Mouse (Mus musculus) MEL (cell line): ENCODE measurements around the gene Ifitm10. TPM values are rescaled to one million over a fixed set of nuclear protein-coding genes. Genes with fewer than 3 reads are reported as not detected.

Experiments used
- DNase-seq: peaks from one replicate; pipeline ENCODE4 v3.0.0; 2011; ENCODE audit warnings: low read depth, low spot score
- H3K27ac ChIP-seq: 2 replicates; pipeline ENCODE4 v1.5.1; 2012; ENCODE audit warnings: low read depth, mild to moderate bottlenecking, control low read depth, low read length, moderate library complexity; ENCODE audit not compliant: control insufficient read depth
- H3K27me3 ChIP-seq, 2 experiments: fragments of 150-350 bp in 1 of 2; sonication (generic) in 1 of 2; 2 replicates each; pipeline ENCODE4 v1.6.1; 2012; ENCODE audit warnings: low read length in 2 of 2, mild to moderate bottlenecking in 2 of 2, improper control_type of control experiment in 1 of 2, moderate library complexity in 1 of 2; ENCODE audit not compliant: insufficient read depth in 2 of 2, control insufficient read depth in 1 of 2
- H3K36me3 ChIP-seq, 2 experiments: 2 replicates each; pipeline ENCODE4 v1.6.1; 2012 to 2014; ENCODE audit warnings: low read length in 2 of 2, improper control_type of control experiment in 1 of 2, inconsistent platforms in 1 of 2, mild to moderate bottlenecking in 1 of 2; ENCODE audit not compliant: insufficient read depth in 2 of 2, control insufficient read depth in 1 of 2
- H3K4me1 ChIP-seq, 2 experiments: fragments of 150-350 bp in 1 of 2; sonication (generic) in 1 of 2; 2 replicates each; pipeline ENCODE4 v1.6.1; 2012; ENCODE audit warnings: low read length in 2 of 2, improper control_type of control experiment in 1 of 2, mild to moderate bottlenecking in 1 of 2; ENCODE audit not compliant: insufficient read depth in 2 of 2, control insufficient read depth in 1 of 2
- H3K4me3 ChIP-seq, 2 experiments: fragments of 150-350 bp in 1 of 2; sonication (generic) in 1 of 2; 2 replicates each; pipeline ENCODE4 v1.5.1; 2012; ENCODE audit warnings: low read depth in 2 of 2, low read length in 2 of 2, mild to moderate bottlenecking in 2 of 2, moderate library complexity in 2 of 2, control low read depth in 1 of 2, improper control_type of control experiment in 1 of 2; ENCODE audit not compliant: control insufficient read depth in 1 of 2, insufficient read depth in 1 of 2
- H3K79me2 ChIP-seq: 2 replicates; pipeline ENCODE4 v1.6.1; 2012; ENCODE audit warnings: mild to moderate bottlenecking, low read length, moderate library complexity; ENCODE audit not compliant: control insufficient read depth, poor library complexity, insufficient read depth
- H3K9ac ChIP-seq: 2 replicates; pipeline ENCODE4 v1.6.1; 2012; ENCODE audit warnings: low read depth, mild to moderate bottlenecking, control low read depth, low read length, moderate library complexity; ENCODE audit not compliant: control insufficient read depth, poor library complexity, severe bottlenecking
- H3K9me3 ChIP-seq: fragments of 150-350 bp; sonication (generic); replicated peaks from 2 replicates; pipeline ENCODE4 v1.6.1; 2012; ENCODE audit warnings: mild to moderate bottlenecking, low read length, improper control_type of control experiment, moderate library complexity; ENCODE audit not compliant: insufficient read depth
- CHD1 ChIP-seq: IDR thresholded peaks from 2 replicates; pipeline ENCODE4 v1.6.1; 2012; ENCODE audit warnings: low read depth, mild to moderate bottlenecking, inconsistent platforms, low read length, improper control_type of control experiment
- CHD2 ChIP-seq: IDR thresholded peaks from 2 replicates; pipeline ENCODE4 v1.6.1; 2011; ENCODE audit warnings: low read length, improper control_type of control experiment
- CTCF ChIP-seq, 3 experiments: IDR thresholded peaks in 2 of 3; conservative IDR thresholded peaks in 1 of 3; 2 replicates each; pipeline ENCODE4 v1.5.1; 2011 to 2012; ENCODE audit warnings: low read length in 3 of 3, low read depth in 2 of 3, mild to moderate bottlenecking in 2 of 3, improper control_type of control experiment in 1 of 3, inconsistent platforms in 1 of 3, mixed read lengths in 1 of 3, moderate library complexity in 1 of 3; ENCODE audit not compliant: control insufficient read depth in 1 of 3, insufficient read depth in 1 of 3, poor library complexity in 1 of 3, severe bottlenecking in 1 of 3
- HCFC1 ChIP-seq: IDR thresholded peaks from 2 replicates; pipeline ENCODE4 v1.6.1; 2012; ENCODE audit warnings: low read depth, mild to moderate bottlenecking, inconsistent platforms, low read length, improper control_type of control experiment, moderate library complexity
- KAT2A ChIP-seq: conservative IDR thresholded peaks from 2 replicates; pipeline ENCODE4 v1.6.1; 2012; ENCODE audit warnings: low read depth, low read length, improper control_type of control experiment, inconsistent platforms
- MAFK ChIP-seq: IDR thresholded peaks from 2 replicates; pipeline ENCODE4 v1.6.1; 2011; ENCODE audit warnings: low read depth, mild to moderate bottlenecking, low read length, improper control_type of control experiment, borderline replicate concordance
- MAZ ChIP-seq: IDR thresholded peaks from 2 replicates; pipeline ENCODE4 v1.6.1; 2012; ENCODE audit warnings: low read depth, mild to moderate bottlenecking, inconsistent platforms, low read length, improper control_type of control experiment
- MEF2A ChIP-seq: IDR thresholded peaks from 2 replicates; pipeline ENCODE4 v1.6.1; 2014; ENCODE audit warnings: low read depth, mild to moderate bottlenecking, inconsistent platforms, low read length, improper control_type of control experiment; ENCODE audit not compliant: poor library complexity, insufficient replicate concordance, severe bottlenecking; ENCODE audit errors: extremely low read depth
- MYC ChIP-seq: IDR thresholded peaks from 2 replicates; pipeline ENCODE4 v1.6.1; 2011; ENCODE audit warnings: low read depth, mild to moderate bottlenecking, low read length, improper control_type of control experiment, moderate library complexity
- POLR2AphosphoS2 ChIP-seq: IDR thresholded peaks from 2 replicates; pipeline ENCODE4 v1.6.1; 2011; ENCODE audit warnings: low read length, improper control_type of control experiment
- POLR2AphosphoS5 ChIP-seq: IDR thresholded peaks from 2 replicates; pipeline ENCODE4 v1.6.1; 2012; ENCODE audit warnings: low read depth, borderline replicate concordance, mild to moderate bottlenecking, inconsistent platforms, low read length, moderate library complexity, mixed read lengths
- RAD21 ChIP-seq: IDR thresholded peaks from 2 replicates; pipeline ENCODE4 v1.6.1; 2011; ENCODE audit warnings: mild to moderate bottlenecking, low read depth, low read length, improper control_type of control experiment
- RCOR1 ChIP-seq: IDR thresholded peaks from 2 replicates; pipeline ENCODE4 v1.6.1; 2012; ENCODE audit warnings: low read depth, mild to moderate bottlenecking, inconsistent platforms, low read length, improper control_type of control experiment
- SMC3 ChIP-seq: IDR thresholded peaks from 2 replicates; pipeline ENCODE4 v1.6.1; 2011; ENCODE audit warnings: low read depth, low read length, improper control_type of control experiment
- TBP ChIP-seq: IDR thresholded peaks from 2 replicates; pipeline ENCODE4 v1.8.0; 2011; ENCODE audit warnings: low read depth, low read length, improper control_type of control experiment
- TCF12 ChIP-seq: IDR thresholded peaks from 2 replicates; pipeline ENCODE4 v1.6.1; 2014; ENCODE audit warnings: low read depth, mild to moderate bottlenecking, inconsistent platforms, low read length, improper control_type of control experiment, moderate library complexity
- UBTF ChIP-seq: IDR thresholded peaks from 2 replicates; pipeline ENCODE4 v1.6.1; 2012; ENCODE audit warnings: low read depth, mild to moderate bottlenecking, inconsistent platforms, low read length, improper control_type of control experiment, moderate library complexity, borderline replicate concordance; ENCODE audit not compliant: insufficient read depth
- USF1 ChIP-seq: IDR thresholded peaks from 2 replicates; pipeline ENCODE4 v1.6.1; 2014; ENCODE audit warnings: low read depth, mild to moderate bottlenecking, inconsistent platforms, low read length, improper control_type of control experiment, moderate library complexity
- USF2 ChIP-seq, 2 experiments: IDR thresholded peaks; 2 replicates each; pipeline ENCODE4 v1.6.1; 2011 to 2012; ENCODE audit warnings: improper control_type of control experiment in 2 of 2, low read length in 2 of 2, borderline replicate concordance in 1 of 2, inconsistent platforms in 1 of 2, low read depth in 1 of 2, mild to moderate bottlenecking in 1 of 2; ENCODE audit not compliant: insufficient read depth in 1 of 2
- polyA plus RNA-seq, 2 experiments: library from polyadenylated mRNA; stranded (reverse) in 1 of 2; unstranded in 1 of 2; fragments of >175 nt in 1 of 2; fragments of >200 nt in 1 of 2; gene quantifications; 2 replicates each; pipeline versions ENCODE4 v1.2.1 to v1.2.4; 2012; ENCODE audit warnings: low replicate concordance in 2 of 2, low read depth in 1 of 2; ENCODE audit not compliant: insufficient read length in 2 of 2, insufficient read depth in 1 of 2, missing spikeins in 1 of 2
- total RNA-seq: library from RNA; depleted of rRNA; stranded (reverse); fragments of 300-350 nt; gene quantifications from 2 replicates; pipeline ENCODE4 v1.2.3, GENCODE M21; 2012

Ifitm10 gene
- total and polyA plus RNA-seq, 3 experiments, result 0.21 TPM; not detected in 2

DNA sequence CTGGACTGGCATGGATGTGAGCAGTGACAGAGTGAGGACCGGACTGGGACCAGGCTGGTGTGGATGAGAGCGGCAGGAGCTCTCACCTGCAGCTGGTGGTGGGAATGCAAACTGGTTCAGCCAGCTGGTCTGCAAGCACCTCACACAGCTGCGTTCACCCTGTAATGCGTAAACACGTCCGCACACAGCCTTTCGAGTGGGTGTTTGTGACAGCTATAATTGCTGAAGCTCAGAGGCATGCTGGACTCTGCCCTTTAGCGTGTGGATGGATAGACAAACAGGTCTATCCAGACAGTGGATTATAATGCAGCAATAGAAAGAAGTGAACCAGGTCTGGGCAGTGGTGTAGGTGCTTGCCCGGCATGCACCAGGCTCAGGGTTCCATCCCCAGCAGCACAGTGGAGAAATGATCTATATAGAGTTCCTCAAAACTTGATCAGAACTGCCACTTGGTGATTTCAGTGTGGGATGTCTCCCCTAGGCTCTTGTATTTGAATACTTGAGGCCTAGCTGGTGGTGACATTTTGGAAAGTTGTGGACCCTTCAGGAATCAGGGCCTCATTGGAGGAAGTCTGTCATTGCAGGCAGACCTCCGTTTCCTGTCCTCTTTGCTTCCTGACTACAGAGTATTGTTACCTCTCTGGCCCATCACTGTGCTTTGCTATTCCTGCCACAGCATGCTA is 31.8 kb downstream of the Ifitm10 start:
- 0 out of 4 replicates have a peak, but pooled peaks cover 2 to 9% of the 10 kb centered on the region in 2 experiments for H3K4me1 ChIP-seq
- no peaks in the 10 kb centered on the region for H3K79me2 ChIP-seq
- H3K4me3 ChIP-seq, result no peak overlapping the region
- H3K36me3 ChIP-seq, result no peaks in the 10 kb centered on the region
- DNase-seq, result no peak
- TF ChIP-seq USF1, result no peak
- TF ChIP-seq MEF2A, result no peak
- TF ChIP-seq HCFC1, result no peak
- no peak for TF ChIP-seq SMC3
- no peak for TF ChIP-seq MYC
- TF ChIP-seq RCOR1, result no peak
- no peak for TF ChIP-seq TBP
- no peak for TF ChIP-seq UBTF
- no peak for TF ChIP-seq CTCF (IDR thresholded peaks at IDR 0.05 in 2 of 3, conservative IDR thresholded peaks at IDR 0.05 in 1 of 3; ENCODE audit: control insufficient read depth in 1 of 3, insufficient read depth in 1 of 3, low read depth in 2 of 3, low read length in 3 of 3, poor library complexity in 1 of 3, severe bottlenecking in 1 of 3)
- no peak for TF ChIP-seq CHD2
- no peak for TF ChIP-seq MAFK
- TF ChIP-seq CHD1, result no peak
- TF ChIP-seq USF2 (IDR thresholded peaks at IDR 0.05; ENCODE audit: borderline replicate concordance in 1 of 2, insufficient read depth in 1 of 2, low read depth in 1 of 2, low read length in 2 of 2), result no peak
- no peak for TF ChIP-seq TCF12
- no peak for TF ChIP-seq POLR2AphosphoS2
- no peak for TF ChIP-seq RAD21
- TF ChIP-seq KAT2A, result no peak
- TF ChIP-seq MAZ, result no peak
- TF ChIP-seq POLR2AphosphoS5, result no peak
- H3K9ac ChIP-seq, result no peak overlapping the region
- no peaks in the 10 kb centered on the region for H3K27me3 ChIP-seq
- H3K27ac ChIP-seq, result no peak overlapping the region
- H3K9me3 ChIP-seq, result no peaks in the 10 kb centered on the region
